Mouse (Mus musculus) hindlimb bud, embryonic 11.5 days (tissue): ENCODE results near the gene Prl2c2.
"Not testable (repeated sequence)": the region's sequence is repeated elsewhere in the genome, so short reads cannot be mapped to it uniquely, and the experiment has no call there.

ENCODE experiments used
- DNase-seq: peaks from one replicate; pipeline ENCODE4 v3.0.0-alpha.2; 2012; ENCODE audit warnings: low read depth, low spot score; ENCODE audit errors: extremely low spot score

Gene Prl2c2

DNA sequence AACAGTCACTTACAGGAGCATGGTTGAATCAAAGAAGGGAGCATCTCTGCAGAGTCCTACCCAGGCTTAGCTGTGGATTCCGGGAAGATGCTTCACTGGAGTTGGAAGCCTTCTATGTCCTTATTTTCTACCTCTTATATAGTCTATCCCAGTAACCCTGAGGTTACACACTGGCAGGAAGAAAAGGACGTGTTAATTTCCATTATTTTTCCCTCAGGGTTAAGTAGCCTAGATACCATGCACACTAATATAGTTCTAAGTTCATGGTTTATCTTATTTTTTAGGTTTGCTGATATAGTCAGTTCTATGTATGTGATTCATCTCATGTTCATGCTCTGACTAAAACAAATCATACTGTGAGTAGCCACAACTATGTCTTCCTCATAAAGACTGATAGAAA lies at the start of gene Prl2c2:
TSS of gene Prl2c2 (minus strand) at position 101 of the 400 bp plus-strand sequence.
- DNase-seq: not testable (repeated sequence)

DNA sequence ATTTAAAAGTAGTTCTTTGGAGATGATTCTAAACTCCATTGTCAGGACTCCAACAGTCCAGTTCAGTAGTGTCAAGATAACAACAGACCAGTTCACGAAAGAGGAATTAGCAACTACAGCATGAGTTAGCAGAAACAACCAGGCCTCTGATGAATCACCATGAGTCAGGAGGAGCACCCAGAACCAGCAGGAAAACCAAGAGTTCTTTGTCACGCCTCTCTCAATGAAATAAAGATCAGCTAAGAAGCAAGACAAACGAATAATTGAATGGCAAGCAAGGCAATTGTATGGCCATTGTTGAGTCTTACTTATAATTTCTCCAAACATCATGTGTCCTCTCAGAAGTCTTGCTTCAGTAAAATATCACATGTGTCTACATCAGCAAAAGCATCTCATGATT lies 20.7 kb upstream of the Prl2c2 start:
- not testable (repeated sequence) for DNase-seq

DNA sequence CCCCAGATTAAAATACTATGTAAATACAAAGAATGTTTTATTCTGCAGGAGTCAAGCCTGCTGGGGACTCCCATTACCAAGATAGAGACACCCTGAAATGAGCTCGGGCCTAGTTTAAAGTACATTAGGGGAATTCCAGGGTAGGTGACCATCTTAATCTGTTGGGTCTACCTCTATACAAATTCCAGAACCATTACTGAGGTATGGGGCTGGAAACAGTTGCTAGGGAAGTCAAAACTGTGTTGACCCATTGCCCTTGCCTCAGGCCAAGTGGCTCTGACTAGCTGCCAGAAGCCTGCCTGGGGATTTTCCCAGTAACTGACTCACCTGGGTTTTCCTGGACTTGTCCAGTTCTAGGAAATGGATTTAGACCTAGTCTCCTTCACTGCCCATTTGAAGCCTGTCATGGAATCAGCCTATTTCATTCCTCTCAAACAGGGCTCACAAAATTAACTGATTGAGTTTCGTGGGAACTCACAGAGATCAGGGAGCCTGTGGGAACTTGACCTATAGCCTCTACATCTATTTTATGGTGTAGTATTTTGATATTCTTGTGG lies 8.9 kb upstream of the Prl2c2 start:
- DNase-seq: not testable (repeated sequence)
